8 mouse cellular contexts compared by ENCODE assay signal in the genomic region with DNA sequence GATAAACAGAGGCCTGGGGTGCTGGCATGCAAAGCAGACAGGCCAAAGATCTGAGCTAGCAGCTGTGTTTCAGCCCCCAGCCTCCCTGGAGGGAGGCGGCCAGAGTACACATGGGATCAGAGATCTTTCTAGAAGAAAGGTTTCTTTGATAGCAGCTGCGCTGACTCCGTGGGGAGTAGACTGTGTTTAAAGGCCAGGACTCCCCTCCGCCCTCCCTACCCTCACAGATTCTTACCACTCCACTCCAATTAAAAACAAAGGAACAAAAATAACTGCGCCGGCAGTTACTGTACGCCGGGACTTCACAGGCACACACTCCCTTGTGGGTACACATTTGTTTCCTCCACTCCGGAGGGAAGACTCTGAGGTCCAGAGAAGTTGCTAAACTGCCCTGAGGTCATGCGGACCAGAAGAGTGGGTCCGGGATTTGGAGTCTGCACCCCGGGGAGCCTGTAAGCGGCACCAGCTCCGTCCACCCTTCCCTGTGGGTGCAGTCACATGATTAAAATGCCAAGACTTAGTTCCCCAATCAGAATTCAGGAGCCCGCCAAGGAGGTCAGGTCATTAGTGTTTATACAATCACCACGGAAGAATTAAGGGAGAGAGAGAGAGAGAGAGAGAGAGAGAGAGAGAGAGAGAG.
A peak's percentile ranks its signal among the peaks of the same experiment; 100 is the strongest.
DNase-seq lines count a peak whose midpoint lies in the region; ATAC-seq lines count a peak whose summit lies in the region.

No protein-coding gene starts in this region.

- no peaks in the 10 kb centered on the region; the same call in 1 of the 2 replicates for H3K27me3 ChIP-seq in lung, embryonic 16.5 days (ENCODE audit: control insufficient read depth, insufficient read depth, low read depth, low read length)
- no peaks in the 10 kb centered on the region for H3K27me3 ChIP-seq in stomach, embryonic 14.5 days (ENCODE audit: control insufficient read depth, insufficient read depth, low read length)

- peak overlapping the region; percentile 50 for H3K4me3 ChIP-seq in lung, embryonic 16.5 days (ENCODE audit: low read length)
- peak overlapping the region; percentile 24 for H3K4me3 ChIP-seq in stomach, embryonic 14.5 days (ENCODE audit: low read depth, low read length)

- H3K4me2 ChIP-seq in lung, embryonic 16.5 days (ENCODE audit: low read depth, low read length): peak overlapping the region; percentile 79
- peak overlapping the region; percentile 70 for H3K4me2 ChIP-seq in stomach, embryonic 14.5 days (replicated peaks; ENCODE audit: low read depth, low read length)

- H3K27ac ChIP-seq in lung, embryonic 16.5 days (ENCODE audit: low read length): peak overlapping the region; percentile 89
- H3K27ac ChIP-seq in stomach, embryonic 14.5 days (ENCODE audit: low read length): peak overlapping the region; percentile 84

- peaks cover 31% of the 10 kb centered on the region for H3K4me1 ChIP-seq in lung, embryonic 16.5 days (replicated peaks; ENCODE audit: control insufficient read depth, insufficient read depth, low read length)
- peaks cover 17% of the 10 kb centered on the region; the same call in 1 of the 2 replicates for H3K4me1 ChIP-seq in stomach, embryonic 14.5 days (ENCODE audit: control insufficient read depth, insufficient read depth, low read length)

- peak overlapping the region; percentile 71 for H3K9ac ChIP-seq in lung, embryonic 16.5 days (ENCODE audit: low read length)
- H3K9ac ChIP-seq in stomach, embryonic 14.5 days (replicated peaks; ENCODE audit: low read depth, low read length): 0 out of 2 replicates have a peak overlapping the region, but pooled peaks have one; percentile 18

- no peaks in the 10 kb centered on the region for H3K9me3 ChIP-seq in lung, embryonic 16.5 days (ENCODE audit: control insufficient read depth, low read length)
- no peaks in the 10 kb centered on the region for H3K9me3 ChIP-seq in stomach, embryonic 14.5 days (ENCODE audit: control insufficient read depth, low read depth, low read length)

- DNase-seq in 3134 (ENCODE audit: extremely low read depth, insufficient read length, low spot score): peak; percentile 24
- peak; percentile 65 for DNase-seq in adrenal gland, postnatal 14 days
- DNase-seq in heart, adult 18-20 months: peak; percentile 57 to 64
- DNase-seq in kidney, adult 18-20 months: peak; percentile 19
- no peak for DNase-seq in left cerebral cortex, adult 9 months (ENCODE audit: low spot score in 2 of 2)

- H3K36me3 ChIP-seq in lung, embryonic 16.5 days (ENCODE audit: control insufficient read depth, insufficient read depth, low read length): no peaks in the 10 kb centered on the region
- H3K36me3 ChIP-seq in stomach, embryonic 14.5 days (ENCODE audit: control insufficient read depth, insufficient read depth, low read length): no peaks in the 10 kb centered on the region

- peak; percentile 53 for ATAC-seq in lung, embryonic 16.5 days (ENCODE audit: low read depth)
- peak; percentile 47 for ATAC-seq in stomach, embryonic 14.5 days (ENCODE audit: insufficient number of reproducible peaks, insufficient read depth, low FRiP score, low read depth)
- no peak for ATAC-seq in monocyte, adult 5-6 weeks (replicated peaks; ENCODE audit: insufficient number of reproducible peaks, low FRiP score, low TSS enrichment, poor library complexity, severe bottlenecking)

- WGBS in lung, embryonic 16.5 days: 2% methylated on average over 16 of the region's 16 CpGs
- 2% methylated on average over 16 of the region's 16 CpGs for WGBS in stomach, embryonic 14.5 days

Comparison
In these comparisons a context has a peak if more than half of its experiments do, and no peak if none do; other contexts are left out.
1. DNase-seq: peak in 3134 (single experiment), adrenal gland, postnatal 14 days (single experiment), heart, adult 18-20 months (2 of 2) and kidney, adult 18-20 months (single experiment); none in left cerebral cortex, adult 9 months (0 of 2).